Mouse (Mus musculus): ENCODE measurements around the gene Rplp2. TPM values are rescaled to one million over a fixed set of nuclear protein-coding genes. Genes with fewer than 3 reads are reported as not detected.
A peak's percentile ranks its signal among the peaks of the same experiment; 100 is the strongest.

The Rplp2 gene
- polyA plus RNA-seq, 1 experiment: 779 TPM

DNA sequence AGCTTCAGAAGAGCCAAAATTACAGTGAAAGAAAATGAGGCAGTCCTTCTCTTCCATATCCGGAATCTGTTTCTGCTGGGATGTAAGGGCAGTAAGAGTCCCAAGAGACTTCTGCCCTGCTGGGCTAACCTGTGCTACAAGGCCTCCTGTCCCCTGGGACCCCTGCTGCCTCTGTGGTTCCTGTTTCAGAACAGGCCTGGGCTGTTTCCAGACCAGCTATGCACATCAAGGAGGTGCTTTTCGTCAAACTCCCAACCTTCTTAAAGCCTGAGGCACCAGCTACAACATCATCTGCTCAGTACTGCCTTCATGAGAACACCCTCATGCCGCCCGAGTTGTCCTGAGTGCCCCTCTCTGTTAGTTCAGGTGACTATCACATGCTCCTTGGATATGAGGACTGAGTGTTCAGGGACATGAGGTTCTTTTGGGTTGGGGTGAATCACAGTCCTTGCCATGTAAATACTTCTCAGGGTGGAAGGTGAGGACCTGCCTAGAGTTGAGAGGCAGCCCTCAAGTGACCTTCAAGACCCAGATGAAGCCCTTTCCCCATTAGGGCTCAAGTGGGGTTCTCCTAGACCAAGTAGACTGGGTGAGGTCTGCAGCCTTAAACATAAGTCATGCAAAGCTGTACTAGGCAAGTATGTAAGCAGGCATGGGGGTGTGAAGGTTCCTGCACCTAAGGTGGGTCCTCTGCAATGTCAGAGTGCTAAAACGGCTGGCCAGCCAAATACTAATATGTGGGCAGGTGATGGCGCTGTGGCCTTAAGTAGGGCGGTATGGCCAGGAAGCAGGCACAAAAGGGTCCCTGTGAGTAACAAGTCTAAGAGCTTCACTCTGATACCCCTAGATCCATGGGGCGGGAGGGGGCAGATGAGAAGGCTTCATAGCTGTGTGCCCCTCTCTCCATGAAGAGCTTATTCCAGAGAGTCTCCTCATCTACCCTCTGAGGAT lies 29.2 kb upstream of the Rplp2 start:
- no peak for DNase-seq (ENCODE audit: low read depth)
- no peak for TF ChIP-seq CTCF (IDR thresholded peaks at IDR 0.05; ENCODE audit: borderline replicate concordance, extremely low read depth, insufficient read depth, insufficient read length)
- no peak for TF ChIP-seq POLR2A (IDR thresholded peaks at IDR 0.05; ENCODE audit: borderline replicate concordance, extremely low read depth, insufficient read depth, insufficient read length, poor library complexity, severe bottlenecking)

DNA sequence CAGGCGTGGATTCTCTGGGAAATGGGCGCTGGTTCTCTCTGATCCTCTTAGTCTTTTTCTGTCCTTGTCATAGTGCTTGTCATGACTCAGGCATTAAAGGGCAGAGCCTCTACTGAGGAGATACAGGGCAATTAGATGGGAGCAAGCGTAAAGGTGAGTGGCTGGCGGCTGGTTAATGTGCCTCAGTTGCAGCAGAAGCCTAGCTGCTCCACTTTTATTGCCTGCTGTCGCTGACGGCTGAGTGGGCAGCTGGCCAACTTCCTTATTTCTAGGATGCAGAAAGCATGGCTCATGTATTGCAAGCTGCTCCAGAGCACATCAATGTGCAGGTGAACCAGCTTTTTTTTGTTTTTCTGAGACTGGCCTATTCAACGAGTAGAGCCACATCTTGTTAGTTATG lies 28.2 kb upstream of the Rplp2 start:
- peak; percentile 69 for DNase-seq (ENCODE audit: low read depth)
- no peak for TF ChIP-seq CTCF (IDR thresholded peaks at IDR 0.05; ENCODE audit: borderline replicate concordance, extremely low read depth, insufficient read depth, insufficient read length)
- no peak for TF ChIP-seq POLR2A (IDR thresholded peaks at IDR 0.05; ENCODE audit: borderline replicate concordance, extremely low read depth, insufficient read depth, insufficient read length, poor library complexity, severe bottlenecking)

DNA sequence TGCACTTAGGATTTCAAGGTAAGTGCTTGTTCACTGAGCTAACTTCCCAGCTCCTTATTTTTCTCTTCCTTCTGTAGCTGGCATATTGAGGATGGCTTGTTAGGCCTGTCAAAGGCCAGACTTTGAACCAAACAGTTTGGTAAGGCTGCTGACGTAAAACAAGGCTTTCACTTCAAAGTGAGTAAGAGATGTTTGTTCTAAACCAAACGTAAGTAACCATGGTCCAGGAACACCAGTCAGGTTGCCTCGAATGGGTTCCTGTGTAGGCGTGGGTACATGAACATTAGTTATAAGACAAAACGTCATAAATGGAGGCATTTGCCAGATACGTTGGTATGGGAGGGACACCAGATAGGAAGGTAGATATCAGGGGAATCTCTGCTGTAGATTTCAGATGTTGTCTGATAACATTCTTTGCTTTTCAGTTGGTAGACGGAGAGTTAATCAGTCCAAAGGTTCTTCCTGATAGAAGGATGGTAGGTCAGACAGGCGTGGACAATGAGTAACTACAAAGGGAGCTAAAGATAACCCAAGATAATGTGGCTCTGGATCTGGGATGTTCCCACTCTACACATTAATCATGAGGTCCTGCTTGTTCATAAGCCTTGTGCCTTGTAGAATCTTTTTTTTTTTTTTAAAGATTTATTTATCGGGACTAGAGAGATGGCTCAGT lies 27.0 kb upstream of the Rplp2 start:
- no peak for DNase-seq (ENCODE audit: low read depth)
- no peak for TF ChIP-seq POLR2A (IDR thresholded peaks at IDR 0.05; ENCODE audit: borderline replicate concordance, extremely low read depth, insufficient read depth, insufficient read length, poor library complexity, severe bottlenecking)
- TF ChIP-seq CTCF (IDR thresholded peaks at IDR 0.05; ENCODE audit: borderline replicate concordance, extremely low read depth, insufficient read depth, insufficient read length): no peak

DNA sequence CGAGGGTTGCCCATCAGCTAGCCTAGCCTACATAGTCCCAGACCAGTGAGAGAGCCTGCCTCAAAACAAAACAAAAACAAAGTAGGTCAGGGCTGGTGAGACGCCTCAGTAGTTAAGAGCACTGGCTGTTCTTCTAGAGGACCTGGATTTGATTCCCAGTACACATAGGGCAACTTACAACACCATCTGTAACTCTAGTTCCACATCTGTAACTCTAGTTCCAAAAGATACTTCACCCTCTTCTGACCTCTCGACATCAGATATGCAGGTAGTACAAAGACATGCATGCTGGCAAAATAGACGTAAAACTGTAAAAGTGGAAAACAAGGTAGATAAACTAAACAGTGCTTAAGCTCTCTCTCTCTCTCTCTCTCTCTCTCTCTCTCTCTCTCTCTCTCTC lies 23.4 kb upstream of the Rplp2 start:
- no peak for DNase-seq (ENCODE audit: low read depth)

DNA sequence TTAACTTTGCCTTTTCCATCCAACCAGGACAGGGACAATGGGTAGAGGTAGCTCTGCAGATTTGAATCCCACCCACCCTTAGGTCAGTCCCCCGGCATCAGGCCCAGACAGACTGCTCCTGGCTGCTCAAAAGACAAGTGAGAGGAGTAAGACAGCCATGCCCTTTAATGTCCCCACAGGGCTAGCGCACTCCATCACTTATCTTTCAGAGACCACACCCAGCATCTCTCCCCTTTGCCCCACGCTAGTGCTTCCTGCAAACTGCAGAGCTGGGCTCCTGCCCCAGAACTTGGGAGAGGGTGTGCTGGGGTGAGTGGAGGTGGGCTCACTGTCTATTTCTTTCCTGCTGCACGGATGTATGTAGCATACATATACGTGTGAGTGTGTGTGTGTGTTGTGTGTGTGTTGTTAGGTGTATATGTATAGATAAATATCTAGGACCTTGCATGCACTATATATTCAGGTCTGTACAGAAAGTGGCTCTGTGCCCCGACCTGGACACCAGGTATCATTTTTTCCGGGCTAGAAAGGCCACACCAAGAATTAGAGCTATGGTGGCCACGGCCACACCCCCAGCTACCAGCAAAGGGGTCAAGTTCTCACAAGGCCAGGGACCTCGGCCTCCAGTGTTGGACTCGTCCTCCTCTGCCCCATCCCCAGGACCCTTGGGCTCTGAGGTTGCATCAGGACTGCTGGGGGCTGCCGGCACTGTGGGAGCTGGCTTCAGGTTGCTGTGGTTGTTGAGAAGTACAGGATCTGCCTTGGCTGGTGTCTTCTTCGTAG lies 20.0 kb upstream of the Rplp2 start:
- TF ChIP-seq CTCF (IDR thresholded peaks at IDR 0.05; ENCODE audit: borderline replicate concordance, extremely low read depth, insufficient read depth, insufficient read length) (no peak), POLR2A (IDR thresholded peaks at IDR 0.05; ENCODE audit: borderline replicate concordance, extremely low read depth, insufficient read depth, insufficient read length, poor library complexity, severe bottlenecking) (no peak)
- no peak for DNase-seq (ENCODE audit: low read depth)

More for the DNA sequence above, 23.4 kb upstream of the Rplp2 start:
- TF ChIP-seq CTCF (IDR thresholded peaks at IDR 0.05; ENCODE audit: borderline replicate concordance, extremely low read depth, insufficient read depth, insufficient read length) (no peak), POLR2A (IDR thresholded peaks at IDR 0.05; ENCODE audit: borderline replicate concordance, extremely low read depth, insufficient read depth, insufficient read length, poor library complexity, severe bottlenecking) (no peak)

DNA sequence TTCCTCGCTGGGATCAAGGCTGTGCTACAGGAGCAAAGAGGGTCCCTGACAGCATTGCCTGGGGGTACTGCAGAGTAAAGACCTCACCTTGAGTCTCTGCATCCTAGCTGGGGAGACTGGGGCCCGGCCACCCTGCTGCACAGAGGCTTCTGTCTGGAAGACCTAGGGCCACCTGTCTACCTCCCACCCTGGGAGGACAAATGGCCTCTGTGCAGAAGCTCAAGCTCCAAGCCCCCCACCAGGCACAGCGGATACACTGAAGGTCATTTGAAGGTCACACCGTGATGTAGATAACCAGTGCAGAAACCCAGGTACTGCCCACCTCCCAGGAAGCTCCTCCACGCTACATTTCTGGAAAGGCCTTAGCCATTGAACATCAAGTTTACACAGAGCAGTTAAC lies 18.5 kb upstream of the Rplp2 start:
- no peak for DNase-seq (ENCODE audit: low read depth)
- TF ChIP-seq CTCF (IDR thresholded peaks at IDR 0.05; ENCODE audit: borderline replicate concordance, extremely low read depth, insufficient read depth, insufficient read length): no peak
- no peak for TF ChIP-seq POLR2A (IDR thresholded peaks at IDR 0.05; ENCODE audit: borderline replicate concordance, extremely low read depth, insufficient read depth, insufficient read length, poor library complexity, severe bottlenecking)

DNA sequence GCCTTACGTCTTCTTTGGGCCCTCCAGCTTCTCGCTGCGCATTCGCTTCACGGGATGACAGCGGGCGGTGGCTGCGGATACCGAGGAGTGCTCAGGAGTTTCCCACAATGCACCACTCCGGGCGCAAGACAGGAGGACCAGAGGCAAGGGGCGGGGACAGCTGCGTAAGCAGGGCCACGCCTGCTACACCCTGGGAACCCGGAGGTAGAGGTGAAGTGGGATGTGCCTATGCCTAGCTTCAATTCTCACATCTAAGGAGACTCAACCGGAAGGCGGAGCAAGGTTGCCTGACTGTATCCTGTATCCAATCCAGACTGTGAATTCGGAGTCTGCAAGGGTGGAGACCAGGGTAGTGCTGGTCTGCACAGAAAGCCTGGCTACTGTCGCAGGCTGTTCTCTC lies 17.9 kb upstream of the Rplp2 start, which contains the start of gene Cend1:
Cend1 (minus strand) TSS at position 182 of the 400 bp plus-strand sequence.
- TF ChIP-seq CTCF (IDR thresholded peaks at IDR 0.05; ENCODE audit: borderline replicate concordance, extremely low read depth, insufficient read depth, insufficient read length) (no peak), POLR2A (IDR thresholded peaks at IDR 0.05; ENCODE audit: borderline replicate concordance, extremely low read depth, insufficient read depth, insufficient read length, poor library complexity, severe bottlenecking) (no peak)
- peak; percentile 94 for DNase-seq (ENCODE audit: low read depth)

DNA sequence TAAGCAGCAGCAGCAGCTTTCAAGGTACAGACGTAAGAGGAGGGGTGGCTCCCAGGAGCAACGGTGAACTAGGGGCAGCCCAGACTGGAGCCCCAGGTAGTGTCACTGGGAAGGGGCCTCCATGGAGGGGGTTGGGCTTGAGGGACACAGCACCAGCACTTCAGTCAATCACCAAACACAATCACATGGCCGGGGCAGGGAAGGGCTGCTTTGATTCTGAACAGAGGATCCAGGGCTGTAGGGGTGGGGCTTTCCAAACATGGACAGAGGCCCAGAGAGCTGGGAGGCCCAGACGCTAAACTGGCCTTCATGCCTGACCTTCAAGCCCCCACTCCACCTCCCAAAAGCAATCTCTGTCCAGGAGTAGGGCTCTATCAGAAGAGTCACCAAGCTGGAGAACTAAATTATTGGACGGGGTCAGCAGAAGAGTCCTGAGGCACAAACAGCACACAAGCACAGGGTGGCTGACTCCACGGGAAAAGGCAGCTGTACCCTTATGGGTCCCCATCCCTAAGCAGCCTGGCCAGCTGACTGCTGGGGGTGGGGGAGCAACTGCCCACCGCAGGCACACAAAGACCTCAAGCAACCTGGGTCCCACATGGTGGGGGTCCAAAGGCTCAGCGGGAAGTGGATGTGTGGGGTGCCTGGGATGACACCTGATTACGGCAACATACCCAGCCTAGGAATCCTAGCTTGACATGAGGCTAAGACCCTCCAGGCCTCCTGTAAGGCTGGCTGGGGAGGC lies 17.2 kb upstream of the Rplp2 start:
- no peak for DNase-seq (ENCODE audit: low read depth)

DNA sequence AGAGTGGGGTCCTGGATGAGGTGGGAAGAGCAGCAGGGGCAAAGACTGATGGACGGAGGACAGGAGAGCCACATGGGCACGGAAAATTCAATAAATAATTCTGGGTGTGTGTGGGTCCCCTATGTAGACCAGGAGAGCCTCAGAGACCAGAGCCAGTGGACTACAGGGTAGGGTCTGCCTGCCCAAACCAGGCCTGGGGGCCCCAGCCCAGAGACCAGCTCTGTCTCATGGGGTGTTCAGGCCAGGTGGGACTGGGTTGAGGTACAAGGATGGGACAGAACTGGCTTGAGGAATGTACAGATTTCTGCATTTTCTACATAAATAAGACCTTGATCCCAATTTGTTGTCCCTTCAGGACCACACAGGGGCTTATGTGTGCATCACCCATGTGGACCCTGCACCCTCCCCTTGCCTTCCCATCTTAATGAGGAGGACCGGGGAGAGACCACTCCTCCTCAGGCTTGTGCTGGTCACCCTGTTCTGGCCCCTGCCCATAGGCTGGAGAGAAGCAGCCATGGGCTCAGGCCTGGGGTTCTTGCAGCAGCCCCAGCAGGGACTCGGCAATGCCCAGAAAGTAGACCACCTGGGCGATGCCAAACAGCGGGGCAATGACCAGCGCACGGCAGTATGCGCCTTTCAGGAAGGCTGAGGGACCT lies 16.5 kb upstream of the Rplp2 start:
- DNase-seq (ENCODE audit: low read depth): no peak
- TF ChIP-seq CTCF (IDR thresholded peaks at IDR 0.05; ENCODE audit: borderline replicate concordance, extremely low read depth, insufficient read depth, insufficient read length) (no peak), POLR2A (IDR thresholded peaks at IDR 0.05; ENCODE audit: borderline replicate concordance, extremely low read depth, insufficient read depth, insufficient read length, poor library complexity, severe bottlenecking) (no peak)

More for the DNA sequence above, 17.2 kb upstream of the Rplp2 start:
- no peak for TF ChIP-seq CTCF (IDR thresholded peaks at IDR 0.05; ENCODE audit: borderline replicate concordance, extremely low read depth, insufficient read depth, insufficient read length)
- no peak for TF ChIP-seq POLR2A (IDR thresholded peaks at IDR 0.05; ENCODE audit: borderline replicate concordance, extremely low read depth, insufficient read depth, insufficient read length, poor library complexity, severe bottlenecking)
